Mouse (Mus musculus) bone marrow macrophage, adult 2 months (primary cell): ENCODE measurements around the gene Camk1d. TPM values are rescaled to one million over a fixed set of nuclear protein-coding genes. Genes with fewer than 3 reads are reported as not detected.

ENCODE experiments used
- H3K27ac ChIP-seq: 2 replicates; pipeline ENCODE4 v1.5.1; 2012; ENCODE audit warnings: low read depth, low read length; ENCODE audit not compliant: insufficient read depth
- H3K4me1 ChIP-seq: 2 replicates; pipeline ENCODE4 v1.6.1; 2012; ENCODE audit warnings: low read length; ENCODE audit not compliant: control insufficient read depth, insufficient read depth
- H3K4me3 ChIP-seq: 2 replicates; pipeline ENCODE4 v1.5.1; 2012; ENCODE audit warnings: mild to moderate bottlenecking, low read length, moderate library complexity; ENCODE audit not compliant: insufficient read depth
- CTCF ChIP-seq: IDR thresholded peaks from 2 replicates; pipeline ENCODE4 v1.5.1; 2012; ENCODE audit warnings: low read depth, mild to moderate bottlenecking, low read length, moderate library complexity
- POLR2A ChIP-seq: IDR thresholded peaks from 2 replicates; pipeline ENCODE4 v1.6.1; 2012; ENCODE audit warnings: mild to moderate bottlenecking, low read depth, low read length, borderline replicate concordance
- polyA plus RNA-seq: library from polyadenylated mRNA; stranded (reverse); fragments of >200 nt; gene quantifications from 2 replicates; pipeline ENCODE4 v1.2.4, GENCODE M21; 2012; ENCODE audit not compliant: missing spikeins, insufficient read depth, insufficient read length

Camk1d gene
- polyA plus RNA-seq, 1 experiment, result 62.0 TPM

DNA sequence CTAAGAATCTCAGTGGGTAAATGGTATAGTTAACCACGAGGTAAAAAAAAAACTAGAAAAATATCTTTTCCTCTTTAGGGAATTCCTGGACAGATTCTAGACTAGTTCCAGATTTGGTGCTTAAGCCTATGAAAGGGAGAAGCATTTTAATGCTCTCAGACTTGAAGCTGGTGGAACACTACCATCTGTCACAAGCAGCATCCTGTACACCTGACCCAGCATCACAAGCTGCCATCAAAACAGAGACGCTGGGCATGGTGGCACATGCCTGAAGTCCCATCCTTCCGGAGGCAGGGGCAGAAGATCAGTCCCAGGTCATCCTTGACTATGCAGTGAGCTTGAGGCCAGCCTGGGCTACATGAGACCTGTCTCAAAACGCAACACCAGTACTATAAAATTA is 295.5 kb downstream of the Camk1d start:
- TF ChIP-seq POLR2A, result no peak
- H3K4me1 ChIP-seq, result peaks cover 22% of the 10 kb centered on the region

DNA sequence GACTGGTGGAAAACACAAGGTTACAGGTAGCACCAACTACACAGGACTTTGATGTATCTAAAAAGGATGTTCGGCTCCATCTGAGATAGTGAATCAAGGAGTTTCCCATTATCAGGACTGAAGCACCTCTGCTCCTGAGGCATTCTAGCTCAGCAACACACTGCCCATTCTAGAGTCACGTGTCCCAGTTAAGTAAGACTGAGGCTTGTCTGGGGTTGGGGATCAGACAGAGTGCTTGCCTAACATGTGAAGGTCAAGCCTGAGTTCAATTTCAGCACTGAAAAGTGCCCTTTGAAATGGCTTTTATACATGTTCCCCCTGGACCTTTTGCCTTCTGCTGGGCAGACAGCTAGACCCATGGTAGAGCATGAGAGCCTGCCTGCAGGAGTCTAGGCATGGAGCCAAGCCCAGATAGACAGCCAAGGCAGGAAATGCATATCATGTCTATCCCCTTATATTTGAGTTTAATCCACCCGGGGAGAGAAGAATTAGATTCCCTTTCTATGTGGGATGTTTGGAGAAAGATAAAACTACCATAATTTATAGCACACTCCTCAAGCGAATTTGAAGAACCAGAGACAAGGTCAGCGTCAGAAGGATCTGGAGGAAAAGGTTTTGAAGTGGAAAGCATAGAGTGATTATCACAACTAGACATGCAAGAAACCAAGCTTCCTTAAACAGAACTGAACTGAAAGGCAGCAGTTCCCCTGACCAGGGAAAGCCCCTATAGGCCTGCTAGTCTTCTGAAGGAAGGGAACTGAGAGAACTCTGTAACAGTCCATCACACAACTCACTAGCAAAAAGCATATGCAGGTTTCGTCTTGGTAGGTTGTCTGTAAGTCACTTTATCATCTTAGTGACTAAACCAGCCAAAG is 296.9 kb downstream of the Camk1d start:
- H3K27ac ChIP-seq, result peak overlapping the region; percentile 16; the same call in 1 of the 2 replicates
- no peak for TF ChIP-seq CTCF
- no peak for TF ChIP-seq POLR2A
- H3K4me3 ChIP-seq, result peak overlapping the region; percentile 7; the same call in 1 of the 2 replicates
- peaks cover 22% of the 10 kb centered on the region for H3K4me1 ChIP-seq

More for the DNA sequence above, 295.5 kb downstream of the Camk1d start:
- H3K27ac ChIP-seq, result no peak overlapping the region
- no peak overlapping the region for H3K4me3 ChIP-seq

- no peaks in the 10 kb centered on the region; the same call in 1 of the 2 replicates for H3K4me1 ChIP-seq
- no peak overlapping the region for H3K4me3 ChIP-seq
- H3K27ac ChIP-seq, result no peak overlapping the region
- TF ChIP-seq POLR2A (no peak), CTCF (no peak)
These were observed 302.5 kb downstream of the Camk1d start for GRCm38 (mm10) chr2:5411774-5412173.

GRCm38 (mm10) chr2:5403850-5404249 is 310.5 kb downstream of the Camk1d start:
- no peak overlapping the region for H3K27ac ChIP-seq
- no peaks in the 10 kb centered on the region for H3K4me1 ChIP-seq
- no peak for TF ChIP-seq POLR2A
- no peak for TF ChIP-seq CTCF
- no peak overlapping the region for H3K4me3 ChIP-seq

- Histone ChIP-seq H3K4me1 (no peaks in the 10 kb centered on the region), H3K27ac (no peak overlapping the region), H3K4me3 (no peak overlapping the region)
- TF ChIP-seq POLR2A (no peak), CTCF (no peak)
These were observed 312.3 kb downstream of the Camk1d start for GRCm38 (mm10) chr2:5402036-5402435.

GRCm38 (mm10) chr2:5398505-5398904 is 315.8 kb downstream of the Camk1d start:
- H3K4me1 ChIP-seq, result no peaks in the 10 kb centered on the region
- no peak overlapping the region for H3K27ac ChIP-seq
- H3K4me3 ChIP-seq, result no peak overlapping the region
- no peak for TF ChIP-seq CTCF
- no peak for TF ChIP-seq POLR2A

DNA sequence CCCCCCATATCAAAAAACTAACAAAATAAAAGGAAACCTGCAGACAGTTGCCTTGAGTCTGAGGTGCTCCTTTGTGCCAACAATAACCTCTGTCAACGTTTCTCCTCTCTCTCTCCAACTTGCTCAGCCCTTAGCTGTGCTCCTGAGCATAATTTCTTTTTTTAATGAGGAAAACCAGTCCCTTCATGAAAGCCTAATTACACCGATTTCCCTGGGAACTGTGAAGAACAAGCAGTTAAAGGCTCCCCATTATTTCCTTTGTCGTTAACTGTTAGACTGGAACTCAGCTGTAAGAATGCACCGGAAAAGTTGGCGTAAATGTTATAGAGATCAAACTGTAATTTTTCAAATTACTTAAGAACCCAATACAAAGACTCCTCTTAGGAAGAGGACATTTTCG is 316.3 kb downstream of the Camk1d start:
- H3K4me1 ChIP-seq, result peaks cover 2% of the 10 kb centered on the region; the same call in 1 of the 2 replicates
- TF ChIP-seq CTCF (no peak), POLR2A (no peak)

GRCm38 (mm10) chr2:5397468-5397867 is 316.8 kb downstream of the Camk1d start:
- Histone ChIP-seq H3K4me3 (no peak overlapping the region), H3K27ac (no peak overlapping the region), H3K4me1 (peaks cover 6% of the 10 kb centered on the region)
- no peak for TF ChIP-seq POLR2A
- no peak for TF ChIP-seq CTCF

More for the DNA sequence above, 316.3 kb downstream of the Camk1d start:
- Histone ChIP-seq H3K4me3 (no peak overlapping the region), H3K27ac (no peak overlapping the region)

- Histone ChIP-seq H3K4me1 (peaks cover 9% of the 10 kb centered on the region), H3K4me3 (no peak overlapping the region), H3K27ac (no peak overlapping the region)
- no peak for TF ChIP-seq CTCF
- TF ChIP-seq POLR2A, result no peak
These were observed 317.9 kb downstream of the Camk1d start for GRCm38 (mm10) chr2:5396415-5396814.

DNA sequence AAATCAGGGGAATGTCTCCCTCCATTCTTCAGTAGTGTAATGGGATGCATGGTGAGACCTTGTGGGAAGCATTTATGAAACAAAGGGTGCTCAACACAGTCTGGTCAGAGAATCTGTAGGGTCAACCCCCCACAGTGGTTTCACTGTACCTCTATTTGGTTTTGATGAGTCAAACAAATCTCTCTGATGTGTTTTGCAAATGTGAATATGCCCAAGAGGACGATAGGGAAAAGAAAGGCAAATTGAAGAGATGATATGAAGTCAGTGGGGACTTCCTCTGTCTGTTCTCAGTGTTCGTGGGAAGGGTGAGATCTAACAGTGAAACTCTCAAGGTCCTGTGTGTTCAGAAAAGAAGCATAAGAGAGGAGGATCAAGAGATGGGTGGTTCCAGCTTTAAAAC is 318.4 kb downstream of the Camk1d start:
- H3K27ac ChIP-seq, result no peak overlapping the region
- TF ChIP-seq POLR2A (no peak), CTCF (no peak)
- H3K4me1 ChIP-seq, result peaks cover 9% of the 10 kb centered on the region
- no peak overlapping the region for H3K4me3 ChIP-seq

- no peak overlapping the region for H3K4me3 ChIP-seq
- H3K4me1 ChIP-seq, result peaks cover 9% of the 10 kb centered on the region
- H3K27ac ChIP-seq, result no peak overlapping the region
- no peak for TF ChIP-seq CTCF
- TF ChIP-seq POLR2A, result no peak
These were observed 321.4 kb downstream of the Camk1d start for GRCm38 (mm10) chr2:5392921-5393320.
